In the genomic region with DNA sequence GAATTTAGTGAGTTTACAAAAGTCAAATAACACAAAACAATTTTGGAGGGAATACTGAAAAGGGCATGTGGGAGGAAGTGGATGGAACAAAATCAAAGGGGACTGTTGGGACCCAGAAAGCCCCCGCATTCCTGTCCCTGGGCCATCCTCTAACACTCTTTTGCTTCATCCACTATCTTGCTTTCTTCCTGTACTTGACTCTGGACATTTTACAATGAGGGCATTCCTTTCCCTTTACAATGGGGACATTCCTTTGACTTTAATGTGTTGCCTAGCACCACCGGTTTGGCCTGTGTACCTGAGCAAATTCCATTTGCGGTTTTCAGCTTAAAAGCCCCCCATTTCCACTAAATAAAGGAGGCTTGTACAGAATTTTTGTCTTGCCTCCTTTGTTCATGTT, we compare ENCODE assay signal across 15 mouse cellular contexts.
"Had no signal": no experiment of that assay in that cellular context is flagged by ENCODE, and none has a peak within 500 bp of the region (broad histone marks: within the 10 kb centered on the region; RNA-seq: fewer than 3 reads in every experiment).

No protein-coding gene starts in this region.

- DNase-seq: retina, postnatal 1 day; right cerebral cortex, adult 18-20 months; right cerebral cortex, postnatal 14 days; right cerebral cortex, postnatal 25 days; right cerebral cortex, postnatal 4 days; spleen, adult 18-20 months; thymus, adult 18-20 months; thymus, adult 2 months; thymus, postnatal 14 days; thymus, postnatal 25 days; thymus, postnatal 36 days; thymus, postnatal 4 days had no signal

- H3K27ac ChIP-seq: neural tube, embryonic 15.5 days; stomach, embryonic 15.5 days; stomach, postnatal 0 days had no signal

- H3K9ac ChIP-seq: neural tube, embryonic 15.5 days; stomach, embryonic 15.5 days had no signal

- H3K36me3 ChIP-seq: neural tube, embryonic 15.5 days; stomach, embryonic 15.5 days had no signal

- H3K4me1 ChIP-seq: neural tube, embryonic 15.5 days; stomach, embryonic 15.5 days had no signal

- H3K4me3 ChIP-seq: neural tube, embryonic 15.5 days; stomach, embryonic 15.5 days had no signal

- H3K4me2 ChIP-seq: neural tube, embryonic 15.5 days; stomach, embryonic 15.5 days had no signal

- H3K9me3 ChIP-seq: neural tube, embryonic 15.5 days; stomach, embryonic 15.5 days had no signal

- H3K27me3 ChIP-seq: neural tube, embryonic 15.5 days; stomach, embryonic 15.5 days had no signal
